Mouse (Mus musculus) retina, postnatal 7 days (tissue): ENCODE results near the gene Prim2.

Source experiments
- DNase-seq: peaks from one replicate; pipeline ENCODE4 v3.0.0-alpha.2; 2012; ENCODE audit warnings: low read depth, low spot score

Prim2 gene

GRCm38 (mm10) chr1:33604087-33604699 lies 65.4 kb downstream of the Prim2 start:
- DNase-seq = no peak

DNA sequence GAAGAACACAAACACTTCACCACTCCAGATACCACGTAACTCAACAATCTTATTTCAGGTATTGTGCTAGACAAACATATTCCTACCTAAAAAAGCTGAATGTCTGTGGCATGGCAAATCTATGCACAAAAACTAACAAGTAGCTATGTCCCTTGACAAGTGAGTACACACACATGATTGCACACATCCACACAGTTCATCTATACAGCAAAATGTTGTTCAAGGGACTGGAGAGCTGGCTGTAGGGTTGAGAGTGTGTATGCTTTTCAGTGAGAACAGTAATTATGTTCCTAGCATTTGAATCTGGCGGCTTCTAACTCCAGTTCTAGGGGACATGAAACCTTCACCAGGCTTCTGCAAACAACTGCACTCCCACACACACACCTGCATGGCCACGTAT lies 69.9 kb downstream of the Prim2 start:
- DNase-seq = no peak

DNA sequence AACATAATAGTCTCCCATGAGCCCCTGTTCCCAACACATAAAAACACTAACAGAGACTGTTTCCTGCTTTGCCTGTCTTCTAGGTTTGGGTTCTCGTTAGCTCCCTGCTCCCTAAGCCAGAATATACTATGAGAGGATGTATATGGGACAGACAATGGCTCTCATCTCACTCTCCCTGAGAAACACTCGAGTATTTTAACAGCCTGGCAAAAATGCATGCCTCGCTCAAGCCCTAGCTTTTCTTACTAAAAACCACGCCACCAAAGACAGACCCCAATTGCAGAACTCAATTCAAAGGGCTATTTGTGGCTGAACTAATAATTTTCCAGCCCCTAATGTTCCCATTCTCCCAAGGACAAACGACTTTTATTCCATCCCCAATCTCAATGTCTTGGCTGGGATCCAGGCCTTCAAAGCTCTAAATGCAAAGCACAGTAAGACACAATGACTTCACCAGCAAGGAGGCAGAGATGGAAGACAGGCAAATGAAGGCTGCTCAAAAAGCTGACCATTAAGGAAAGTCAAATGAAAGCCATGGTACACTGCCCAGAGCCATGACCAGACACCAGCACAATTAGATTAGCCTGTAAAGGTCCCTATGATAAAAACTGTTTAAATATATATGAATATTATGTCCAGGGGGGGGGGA lies 70.5 kb downstream of the Prim2 start:
- DNase-seq = no peak

DNA sequence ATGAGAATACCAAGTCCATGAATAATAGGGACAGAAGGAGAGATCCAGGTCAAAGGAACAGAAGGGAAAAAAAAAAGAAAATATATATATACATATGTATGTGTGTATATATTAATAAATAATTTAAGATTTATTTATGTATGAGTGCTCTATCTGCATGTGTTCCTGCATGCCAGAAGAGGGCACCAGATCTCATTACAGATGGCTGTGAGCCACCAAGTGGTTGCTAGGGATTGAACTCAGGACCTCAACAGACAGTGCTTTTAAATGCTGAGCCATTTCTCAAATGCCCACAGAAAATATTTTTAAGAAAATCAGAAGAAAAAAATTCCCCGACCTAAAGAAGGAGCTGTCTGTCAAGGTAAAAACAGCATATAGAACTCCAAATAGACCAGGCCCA lies 72.6 kb downstream of the Prim2 start:
- DNase-seq = no peak

DNA sequence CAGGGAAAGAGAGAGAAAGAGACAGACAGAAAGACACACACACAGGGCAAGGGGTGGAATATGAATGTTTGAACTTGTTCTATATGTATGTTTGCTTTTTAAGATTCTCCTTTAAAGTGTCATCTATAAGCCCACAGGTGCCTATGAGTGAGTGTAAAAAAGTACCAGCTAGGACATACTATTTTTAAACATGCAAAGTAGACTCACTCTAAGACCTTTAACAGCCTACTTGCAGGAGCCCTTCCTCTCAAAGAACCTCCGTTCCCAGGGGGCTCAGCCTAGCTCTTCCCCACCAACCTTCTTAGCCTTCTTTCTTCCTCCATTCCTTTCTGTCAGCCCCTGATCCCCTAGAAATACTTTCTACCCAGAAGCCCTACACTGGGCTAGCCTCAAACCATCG lies 73.7 kb downstream of the Prim2 start:
- DNase-seq = no peak

DNA sequence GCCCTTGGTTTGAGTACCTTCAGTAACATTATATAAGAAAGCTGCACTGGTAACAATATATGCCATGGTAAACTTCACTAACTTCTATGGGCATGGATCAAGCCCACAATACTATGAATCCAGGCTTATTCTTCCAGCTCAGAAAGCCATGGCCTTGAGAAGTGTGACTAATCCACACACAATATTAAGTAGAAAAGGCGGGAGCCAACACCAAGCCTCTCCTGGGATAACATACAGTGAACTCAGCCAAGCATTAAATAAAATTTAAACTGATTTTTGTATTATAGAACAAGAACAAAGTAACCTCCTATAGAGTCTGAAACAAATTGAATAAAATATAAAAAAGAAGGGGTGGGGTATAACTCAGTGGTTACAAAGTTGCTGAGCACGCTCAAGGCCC lies 74.6 kb downstream of the Prim2 start:
- DNase-seq = no peak

DNA sequence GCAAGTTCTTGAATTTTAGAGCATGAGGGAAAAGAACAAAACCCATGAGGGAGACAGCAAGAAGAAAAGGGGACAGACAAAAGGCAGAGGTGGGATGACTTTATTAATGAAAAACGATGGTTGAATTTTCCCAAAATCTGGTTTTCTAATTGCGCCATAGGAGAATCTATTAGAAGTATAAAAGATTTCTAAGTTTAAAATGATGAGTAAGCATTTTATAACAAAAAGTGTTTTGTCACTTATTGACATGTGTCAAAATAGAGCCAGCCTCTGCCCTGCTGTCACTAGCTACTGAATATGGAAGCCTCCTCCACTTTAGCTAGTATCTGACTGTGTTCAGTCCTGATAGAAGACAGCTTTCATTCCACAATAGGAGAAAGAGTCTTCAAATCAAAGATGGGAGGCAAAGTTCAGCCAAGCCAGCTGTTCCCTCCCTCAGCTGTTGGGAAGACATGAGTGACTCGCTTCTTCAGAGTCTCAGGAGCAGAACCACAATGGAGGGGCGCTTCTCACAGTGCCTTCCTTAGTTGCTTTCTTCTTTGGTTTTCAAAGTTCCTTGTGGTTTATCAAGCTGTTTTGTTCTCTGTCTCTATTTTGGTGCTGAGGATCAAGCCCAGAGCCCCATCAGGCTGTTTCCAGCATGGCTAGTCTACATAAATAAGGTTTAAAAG lies 75.7 kb downstream of the Prim2 start:
- no peak for DNase-seq

- DNase-seq = no peak
These were observed 77.5 kb downstream of the Prim2 start for GRCm38 (mm10) chr1:33591997-33592608.

- DNase-seq = no peak
These were observed 78.8 kb downstream of the Prim2 start for GRCm38 (mm10) chr1:33590556-33591411.

- DNase-seq = no peak
These were observed 80.1 kb downstream of the Prim2 start for GRCm38 (mm10) chr1:33589531-33589930.

DNA sequence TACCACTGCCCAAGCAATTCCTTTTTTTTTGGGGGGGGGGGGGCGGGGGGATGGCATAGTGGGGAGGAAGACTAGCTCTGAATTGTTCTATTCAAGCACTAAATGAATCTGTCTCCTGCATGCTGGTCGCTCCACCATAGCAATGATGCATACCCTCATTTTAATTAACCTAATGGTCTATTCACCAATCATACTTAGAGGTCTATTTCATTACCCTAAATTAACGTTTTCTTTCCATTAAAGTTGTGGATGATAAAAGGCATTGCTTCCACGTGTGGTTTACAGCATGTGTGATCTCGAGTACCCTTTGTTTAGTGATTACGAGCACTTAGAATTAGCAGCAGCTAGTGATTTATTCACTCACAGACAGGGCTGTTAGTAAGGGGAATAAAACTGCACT lies 81.0 kb downstream of the Prim2 start:
- DNase-seq = no peak

DNA sequence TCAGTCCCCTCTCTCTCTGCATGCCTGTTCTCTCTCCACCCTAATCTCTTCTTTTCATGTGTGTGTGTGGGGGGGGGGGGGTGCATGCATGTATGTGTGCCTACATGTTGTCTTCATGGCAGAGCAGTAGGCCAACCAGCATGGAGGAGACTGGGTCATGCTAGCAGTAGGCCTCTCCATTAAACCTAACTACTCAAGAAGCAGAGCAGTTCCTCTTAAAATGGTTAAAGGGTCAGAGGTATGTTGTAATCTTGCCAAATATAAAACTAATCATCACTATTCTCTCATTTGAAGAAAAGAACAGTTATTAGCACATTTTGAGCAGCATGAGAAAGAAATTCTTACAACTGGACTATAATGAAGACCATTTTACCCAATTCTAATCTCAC lies 85.0 kb downstream of the Prim2 start:
- no peak for DNase-seq

GRCm38 (mm10) chr1:33583817-33584589 lies 85.6 kb downstream of the Prim2 start:
- DNase-seq = no peak

DNA sequence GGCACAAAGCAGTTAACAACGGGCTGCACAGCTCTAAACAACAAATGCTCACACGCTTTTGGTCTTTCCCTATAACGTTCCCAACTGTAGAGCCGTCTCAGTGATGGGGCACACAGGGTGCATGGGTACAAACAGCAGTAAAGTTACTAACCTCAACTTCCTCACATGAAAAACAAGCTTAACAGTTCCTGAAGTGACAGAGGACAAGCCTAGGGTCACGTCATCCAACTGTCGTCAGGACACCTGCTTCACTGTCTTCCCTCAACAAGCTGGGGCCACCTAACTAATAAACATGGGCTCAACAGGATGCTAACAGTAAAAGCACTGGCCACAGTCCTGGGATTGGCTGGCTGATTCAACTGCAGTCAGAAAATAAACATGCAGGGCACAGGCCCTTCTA lies 91.0 kb downstream of the Prim2 start:
- no peak for DNase-seq

DNA sequence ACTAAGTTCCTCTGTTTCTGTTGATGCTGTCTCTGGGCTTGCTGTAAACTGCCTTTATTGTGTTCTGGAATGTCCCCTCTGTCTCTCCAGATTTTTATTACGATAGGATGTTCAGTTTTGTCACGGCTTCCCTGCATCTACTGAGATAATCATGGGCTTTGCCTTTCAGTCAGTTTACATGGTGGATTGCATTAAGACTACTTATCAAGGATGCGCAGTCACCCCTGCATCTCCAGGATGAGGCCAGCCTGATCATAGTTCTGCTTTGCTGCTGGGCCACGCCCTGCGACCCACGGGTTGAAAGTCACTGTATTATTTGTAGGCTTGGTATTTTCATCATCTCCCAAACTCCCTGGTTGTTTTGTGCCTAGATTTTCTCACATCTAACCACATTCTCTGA lies 95.1 kb downstream of the Prim2 start:
- no peak for DNase-seq

DNA sequence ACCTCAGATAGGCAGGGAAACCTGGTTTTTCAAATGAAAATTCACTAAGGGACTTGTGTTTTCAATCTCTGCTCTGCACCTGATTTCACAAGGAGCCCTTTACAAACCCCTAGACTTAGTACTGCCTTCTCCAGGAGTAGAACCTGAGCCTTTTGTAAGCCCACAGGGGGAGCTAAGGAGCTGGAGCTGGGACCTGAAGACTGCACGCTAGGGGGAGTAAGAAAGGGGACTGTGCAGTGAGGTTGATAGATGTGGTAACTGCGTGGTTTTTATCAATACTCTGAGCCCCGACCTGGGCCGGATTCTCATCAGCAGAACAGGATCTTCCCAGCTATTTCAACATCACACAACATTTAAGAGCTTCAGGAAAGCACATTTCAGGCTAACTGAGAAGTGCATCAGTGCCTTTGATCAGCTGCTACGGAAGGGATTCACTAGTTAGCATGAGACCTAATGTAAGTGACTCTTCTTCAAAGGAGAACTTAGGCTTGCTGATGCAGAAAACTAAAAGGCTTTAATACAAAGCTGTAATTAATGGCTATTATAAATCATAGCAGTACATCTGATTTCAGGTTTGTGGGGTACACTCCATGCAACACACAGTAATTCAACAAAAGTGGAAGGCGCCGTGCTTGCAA lies 103.7 kb downstream of the Prim2 start:
- DNase-seq = no peak

DNA sequence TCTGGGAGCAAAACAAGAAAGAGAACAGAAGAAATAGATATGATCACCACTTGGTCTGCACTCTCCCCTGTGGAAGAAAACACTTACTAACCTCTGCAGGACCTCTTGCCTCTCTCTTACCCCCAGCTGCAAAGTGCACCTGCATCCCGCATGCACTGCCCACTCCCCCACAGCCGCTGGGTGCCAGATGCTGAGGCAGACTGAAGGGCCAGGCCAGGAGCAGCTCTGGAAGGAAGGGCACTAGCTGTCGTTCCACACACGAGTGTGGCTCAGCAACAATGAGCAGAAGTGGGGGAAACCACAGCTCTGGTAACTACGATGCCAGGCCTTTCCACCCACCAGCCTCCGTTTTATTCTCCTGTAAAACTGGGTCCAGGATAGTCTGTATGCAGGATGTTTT lies 105.6 kb downstream of the Prim2 start:
- no peak for DNase-seq

DNA sequence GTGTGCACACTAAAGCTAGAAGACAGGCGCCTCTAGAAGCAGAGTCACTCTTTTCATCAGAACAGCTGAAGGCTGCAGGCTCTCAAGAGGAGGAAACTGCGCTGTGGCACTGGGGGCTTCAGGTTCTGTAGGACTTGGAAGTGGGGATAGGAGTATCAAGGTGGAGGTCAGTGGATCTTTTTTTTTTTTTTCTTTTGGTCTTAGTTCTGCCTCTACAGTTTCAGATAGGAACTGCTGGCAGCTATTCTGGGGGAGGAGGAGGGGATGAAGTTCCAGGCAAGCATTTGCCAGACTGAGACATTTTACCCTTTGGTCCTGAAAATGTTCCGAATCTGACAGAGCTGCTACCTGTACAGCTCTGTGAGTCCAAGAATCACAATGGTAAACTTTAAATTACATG lies 106.0 kb downstream of the Prim2 start:
- no peak for DNase-seq

DNA sequence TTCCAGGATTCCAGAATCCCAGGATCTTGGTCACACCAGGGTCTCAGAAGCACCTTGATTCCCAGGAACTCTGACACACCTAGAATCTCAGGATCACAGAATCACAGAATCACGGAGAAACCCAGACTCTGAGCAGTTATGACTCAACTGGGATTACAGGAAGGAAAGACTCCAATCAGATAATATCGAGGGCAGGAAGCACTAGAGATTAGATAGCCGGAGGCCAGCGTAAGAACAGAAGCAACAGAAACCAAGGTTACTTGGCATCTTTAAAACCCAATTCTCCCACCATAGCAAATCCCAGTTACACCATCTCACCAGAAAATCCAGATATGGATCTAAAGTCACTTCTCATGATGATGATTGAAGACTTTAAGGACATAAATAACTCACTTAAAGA lies 113.0 kb downstream of the Prim2 start:
- no peak for DNase-seq

DNA sequence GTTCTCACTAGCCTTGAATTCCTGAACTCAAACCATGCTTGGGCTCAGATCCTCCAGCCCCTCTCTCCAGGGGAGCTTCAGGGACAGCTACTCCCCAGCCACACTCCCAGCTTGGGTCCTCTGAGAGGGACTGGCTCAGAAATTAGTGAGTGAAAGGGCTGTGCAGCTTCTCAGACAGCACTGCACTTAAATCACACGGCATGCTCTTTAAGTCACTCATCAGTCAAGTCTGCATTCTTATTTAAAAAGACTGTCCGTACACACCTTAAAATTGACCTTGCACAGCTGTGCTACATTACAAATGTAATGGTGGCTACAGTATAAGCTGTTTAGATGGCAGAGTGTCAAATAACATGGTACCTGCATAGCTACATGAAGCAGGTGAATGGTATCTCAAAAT lies 114.0 kb downstream of the Prim2 start:
- no peak for DNase-seq

- no peak for DNase-seq
These were observed 118.2 kb downstream of the Prim2 start for GRCm38 (mm10) chr1:33551350-33551749.
